Mouse (Mus musculus) myocyte (in vitro differentiated cells): ENCODE measurements around the gene Trim61. TPM values are rescaled to one million over a fixed set of nuclear protein-coding genes. Genes with fewer than 3 reads are reported as not detected.

ENCODE experiments used
- H3K27me3 ChIP-seq: one replicate; pipeline ENCODE4 v1.6.1; 2011; ENCODE audit not compliant: control insufficient read depth, insufficient read depth, insufficient read length
- H3K36me3 ChIP-seq: one replicate; pipeline ENCODE4 v1.6.1; 2011; ENCODE audit not compliant: control insufficient read depth, insufficient read depth
- H3K4me2 ChIP-seq: one replicate; pipeline ENCODE4 v1.6.1; 2011; ENCODE audit warnings: low read depth, control low read depth
- H3K4me3 ChIP-seq: one replicate; pipeline ENCODE4 v1.5.1; 2011; ENCODE audit warnings: mild to moderate bottlenecking, control low read depth, moderate library complexity
- H3K79me2 ChIP-seq: one replicate; pipeline ENCODE4 v1.6.1; 2011; ENCODE audit not compliant: control insufficient read depth, insufficient read depth
- H3ac ChIP-seq: one replicate; pipeline ENCODE4 v1.6.1; 2011; ENCODE audit not compliant: control insufficient read depth, insufficient read length
- CEBPB ChIP-seq: IDR thresholded peaks from 2 replicates; pipeline ENCODE4 v1.6.1; 2011; ENCODE audit warnings: mild to moderate bottlenecking, moderate library complexity; ENCODE audit not compliant: poor library complexity, insufficient read depth, severe bottlenecking
- E2F4 ChIP-seq: IDR thresholded peaks from one replicate; pipeline ENCODE4 v1.6.1; 2011; ENCODE audit warnings: mild to moderate bottlenecking, control low read depth, moderate library complexity; ENCODE audit not compliant: insufficient read depth
- MAX ChIP-seq: IDR thresholded peaks from one replicate; pipeline ENCODE4 v1.6.1; 2011; ENCODE audit warnings: low read depth, mild to moderate bottlenecking, control low read depth
- MYOD1 ChIP-seq, 3 experiments: IDR thresholded peaks; one replicate each; pipeline ENCODE4 v1.6.1; 2011; ENCODE audit warnings: control low read depth in 2 of 3, low read depth in 2 of 3, mild to moderate bottlenecking in 2 of 3, moderate library complexity in 1 of 3; ENCODE audit not compliant: insufficient read length in 2 of 3, control insufficient read depth in 1 of 3
- MYOG ChIP-seq, 3 experiments: IDR thresholded peaks; one replicate each; pipeline ENCODE4 v1.6.1; 2011; ENCODE audit warnings: control low read depth in 2 of 3, low read depth in 2 of 3, mild to moderate bottlenecking in 2 of 3; ENCODE audit not compliant: insufficient read length in 2 of 3, control insufficient read depth in 1 of 3, insufficient read depth in 1 of 3
- POLR2A ChIP-seq: IDR thresholded peaks from one replicate; pipeline ENCODE4 v1.6.1; 2011; ENCODE audit warnings: low read depth, mild to moderate bottlenecking, control low read depth, moderate library complexity; ENCODE audit not compliant: insufficient read length
- POLR2AphosphoS2 ChIP-seq: IDR thresholded peaks from one replicate; pipeline ENCODE4 v1.6.1; 2011; ENCODE audit warnings: low read depth, control low read depth; ENCODE audit not compliant: insufficient read length
- REST ChIP-seq: IDR thresholded peaks from one replicate; pipeline ENCODE4 v1.6.1; 2011; ENCODE audit warnings: mild to moderate bottlenecking, control low read depth, moderate library complexity; ENCODE audit not compliant: insufficient read depth, insufficient read length
- SRF ChIP-seq: IDR thresholded peaks from one replicate; pipeline ENCODE4 v1.6.1; 2011; ENCODE audit warnings: low read depth; ENCODE audit not compliant: control insufficient read depth, insufficient read length
- TCF12 ChIP-seq: IDR thresholded peaks from one replicate; pipeline ENCODE4 v1.6.1; 2011; ENCODE audit warnings: mild to moderate bottlenecking, control low read depth; ENCODE audit not compliant: poor library complexity, insufficient read depth, severe bottlenecking
- TCF3 ChIP-seq: IDR thresholded peaks from one replicate; pipeline ENCODE4 v1.6.1; 2011; ENCODE audit warnings: low read depth, control low read depth; ENCODE audit not compliant: insufficient read length
- USF1 ChIP-seq: IDR thresholded peaks from one replicate; pipeline ENCODE4 v1.6.1; 2011; ENCODE audit warnings: low read depth, mild to moderate bottlenecking, control low read depth, moderate library complexity
- polyA plus RNA-seq: library from polyadenylated mRNA; unstranded; fragments of >200 nt; fragmentation: generic; extraction: Trizol; gene quantifications from one replicate; pipeline ENCODE4 v1.2.1, GENCODE M21; 2012; ENCODE audit warnings: missing spikeins

Gene Trim61
- polyA plus RNA-seq, 1 experiment = not detected

DNA sequence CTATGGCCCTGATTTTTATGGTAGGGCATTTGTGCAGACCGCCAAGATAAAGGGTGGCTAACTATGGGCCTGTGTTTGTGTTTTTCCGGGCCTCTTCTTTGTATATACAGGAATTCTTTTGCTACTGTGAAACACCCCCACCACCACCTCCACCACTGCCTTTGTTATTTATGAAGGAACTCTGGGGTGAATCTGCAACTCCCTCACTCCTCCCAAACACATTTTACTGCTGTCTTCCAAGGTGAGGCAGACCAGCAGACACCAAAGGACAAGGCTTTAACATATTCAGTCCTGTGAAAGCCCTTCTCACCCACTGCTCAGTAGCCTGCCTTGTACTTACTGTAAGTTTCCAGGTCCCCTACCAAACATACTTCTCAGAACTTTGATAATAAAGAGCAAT lies 15.8 kb upstream of the Trim61 start:
- Histone ChIP-seq H3K36me3 (no peaks in the 10 kb centered on the region), H3ac (no peak overlapping the region), H3K4me2 (no peak overlapping the region), H3K27me3 (no peaks in the 10 kb centered on the region), H3K4me3 (no peak overlapping the region), H3K79me2 (no peaks in the 10 kb centered on the region)
- TF ChIP-seq TCF3 (no peak), POLR2A (no peak), SRF (no peak), CEBPB (no peak), E2F4 (no peak), TCF12 (no peak), POLR2AphosphoS2 (no peak), MAX (no peak), MYOG (IDR thresholded peaks at IDR 0.05; ENCODE audit: control insufficient read depth in 1 of 3, insufficient read depth in 1 of 3, insufficient read length in 2 of 3, low read depth in 2 of 3) (no peak)

DNA sequence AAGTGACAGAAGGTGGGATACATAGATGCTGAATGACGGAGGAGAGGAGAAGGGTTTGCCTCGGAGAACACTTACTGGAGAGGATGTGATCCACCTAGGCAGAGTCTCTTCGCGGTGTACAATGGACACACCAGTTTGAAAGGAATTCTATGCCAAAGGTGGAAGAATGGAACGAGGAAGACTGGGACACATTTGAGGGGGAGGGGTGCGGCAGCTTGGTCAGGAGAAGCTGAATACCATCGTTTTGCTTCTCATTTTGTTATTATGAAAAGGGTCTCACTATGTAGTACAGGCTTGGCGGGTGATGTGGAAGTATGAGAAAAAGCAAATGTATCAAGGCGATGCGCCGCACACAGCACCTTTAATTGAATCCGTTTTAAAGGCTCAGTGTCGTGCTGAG lies 14.7 kb upstream of the Trim61 start:
- no peaks in the 10 kb centered on the region for H3K79me2 ChIP-seq
- H3K36me3 ChIP-seq = no peaks in the 10 kb centered on the region
- H3K4me2 ChIP-seq = no peak overlapping the region
- H3K27me3 ChIP-seq = no peaks in the 10 kb centered on the region
- no peak overlapping the region for H3K4me3 ChIP-seq
- H3ac ChIP-seq = no peak overlapping the region
- TF ChIP-seq POLR2AphosphoS2 = no peak
- TF ChIP-seq POLR2A = no peak
- TF ChIP-seq SRF = no peak
- no peak for TF ChIP-seq MYOG (IDR thresholded peaks at IDR 0.05; ENCODE audit: control insufficient read depth in 1 of 3, insufficient read depth in 1 of 3, insufficient read length in 2 of 3, low read depth in 2 of 3)
- TF ChIP-seq MAX = no peak

DNA sequence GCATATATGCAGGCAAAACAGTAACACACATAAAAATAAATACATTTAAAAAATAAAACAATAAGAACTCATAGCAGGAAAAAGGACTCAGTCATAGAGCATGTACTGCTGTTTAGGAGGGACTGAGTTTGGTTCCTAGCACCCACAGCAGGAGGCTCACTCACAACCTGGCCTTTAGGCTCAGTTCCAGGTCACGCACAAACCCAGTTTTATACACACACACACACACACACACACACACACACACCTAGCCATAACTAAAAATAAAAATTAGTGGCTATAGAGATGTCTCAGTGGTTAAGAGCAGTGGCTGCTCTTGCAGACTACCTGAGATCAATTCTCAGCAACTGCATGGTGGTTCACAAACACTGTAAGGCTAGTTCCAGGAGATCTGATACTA lies 13.8 kb upstream of the Trim61 start:
- Histone ChIP-seq H3K4me3 (no peak overlapping the region), H3K27me3 (no peaks in the 10 kb centered on the region), H3ac (no peak overlapping the region), H3K79me2 (no peaks in the 10 kb centered on the region), H3K36me3 (no peaks in the 10 kb centered on the region), H3K4me2 (no peak overlapping the region)
- no peak for TF ChIP-seq MYOD1 (IDR thresholded peaks at IDR 0.05; ENCODE audit: control insufficient read depth in 1 of 3, insufficient read length in 2 of 3, low read depth in 2 of 3)
- no peak for TF ChIP-seq POLR2A
- TF ChIP-seq E2F4 = no peak
- TF ChIP-seq MAX = no peak
- no peak for TF ChIP-seq MYOG (IDR thresholded peaks at IDR 0.05; ENCODE audit: control insufficient read depth in 1 of 3, insufficient read depth in 1 of 3, insufficient read length in 2 of 3, low read depth in 2 of 3)

DNA sequence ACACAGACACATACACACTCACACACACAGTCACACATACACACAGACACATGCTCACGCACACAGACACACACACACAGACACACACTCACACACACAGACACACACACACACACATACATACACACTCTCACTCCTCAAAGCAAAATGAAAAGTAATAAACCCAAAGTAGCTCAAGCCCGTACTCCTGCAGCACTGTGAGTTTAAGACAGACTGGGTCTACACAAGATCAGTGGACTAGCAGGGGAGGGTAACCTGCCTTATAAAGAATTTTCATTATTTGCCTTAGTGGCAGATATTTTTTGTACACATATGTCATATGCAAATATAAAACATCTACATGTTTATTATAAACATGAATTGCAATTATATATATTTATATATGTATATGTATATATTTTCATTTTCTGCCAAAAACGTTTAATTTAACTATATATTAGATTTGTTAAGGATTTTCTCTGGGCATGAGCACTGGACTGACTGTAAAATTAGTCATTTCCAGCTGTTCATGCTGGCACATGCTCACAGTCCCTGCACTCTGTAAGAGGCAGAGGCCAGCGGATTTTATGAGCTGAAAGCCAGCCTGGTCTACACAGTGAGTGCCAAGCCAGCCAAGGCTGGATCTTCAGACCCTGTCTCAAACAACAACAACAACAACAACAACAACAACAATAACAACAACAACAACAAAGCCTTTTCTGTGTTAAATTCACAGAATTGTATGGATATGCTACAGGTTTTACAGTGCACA lies 12.6 kb upstream of the Trim61 start:
- Histone ChIP-seq H3K36me3 (no peaks in the 10 kb centered on the region), H3K4me2 (no peak overlapping the region), H3K79me2 (no peaks in the 10 kb centered on the region), H3ac (no peak overlapping the region), H3K4me3 (no peak overlapping the region), H3K27me3 (no peaks in the 10 kb centered on the region)
- TF ChIP-seq POLR2AphosphoS2 (no peak), MAX (no peak), USF1 (no peak), MYOG (IDR thresholded peaks at IDR 0.05; ENCODE audit: control insufficient read depth in 1 of 3, insufficient read depth in 1 of 3, insufficient read length in 2 of 3, low read depth in 2 of 3) (no peak), TCF12 (no peak), E2F4 (no peak)

DNA sequence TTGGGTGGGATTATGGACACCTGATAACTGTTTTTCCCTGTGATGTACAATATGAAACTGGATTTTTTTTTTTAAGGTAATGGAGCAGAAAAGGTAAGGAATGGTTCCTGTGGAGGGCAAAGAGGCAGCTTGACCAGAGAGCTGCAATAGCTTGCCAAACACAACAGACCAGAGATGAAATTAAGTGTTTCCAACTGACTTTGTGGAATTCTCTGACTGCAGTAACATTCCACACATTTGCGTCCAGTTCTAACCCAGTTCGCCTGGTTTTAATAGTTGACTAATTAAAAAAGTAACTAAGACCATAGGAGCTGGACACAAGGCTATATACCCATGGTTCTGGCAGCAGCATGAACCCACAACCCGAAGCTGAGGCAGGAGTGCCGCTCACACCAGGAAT lies 11.5 kb upstream of the Trim61 start:
- no peak overlapping the region for H3K4me2 ChIP-seq
- no peak overlapping the region for H3K4me3 ChIP-seq
- H3K36me3 ChIP-seq = no peaks in the 10 kb centered on the region
- H3K27me3 ChIP-seq = no peaks in the 10 kb centered on the region
- no peak overlapping the region for H3ac ChIP-seq
- TF ChIP-seq MAX (no peak), POLR2AphosphoS2 (no peak), TCF12 (no peak), CEBPB (no peak), POLR2A (no peak), USF1 (no peak), E2F4 (no peak), REST (no peak), MYOD1 (IDR thresholded peaks at IDR 0.05; ENCODE audit: control insufficient read depth in 1 of 3, insufficient read length in 2 of 3, low read depth in 2 of 3) (no peak), TCF3 (no peak), SRF (no peak), MYOG (IDR thresholded peaks at IDR 0.05; ENCODE audit: control insufficient read depth in 1 of 3, insufficient read depth in 1 of 3, insufficient read length in 2 of 3, low read depth in 2 of 3) (no peak)
- no peaks in the 10 kb centered on the region for H3K79me2 ChIP-seq
